Mouse (Mus musculus) intestine, postnatal 0 days (tissue): ENCODE measurements around the gene Gm8356. TPM values are rescaled to one million over a fixed set of nuclear protein-coding genes. Genes with fewer than 3 reads are reported as not detected.
"Not testable (repeated sequence)": the region's sequence is repeated elsewhere in the genome, so short reads cannot be mapped to it uniquely, and the experiment has no call there.

Experiments
- ATAC-seq: fragments of 200-750 bp; cut with Nextera tagmentation; 2 replicates; pipeline ENCODE4 v1.8.0; 2017; ENCODE audit warnings: mild to moderate bottlenecking, moderate TSS enrichment, moderate library complexity
- H3K27ac ChIP-seq: fragments of 300-500 bp; sonication (generic); 2 replicates; pipeline ENCODE4 v1.5.1; 2014; ENCODE audit warnings: mild to moderate bottlenecking, low read depth, low read length, moderate library complexity
- H3K27me3 ChIP-seq: fragments of 300-500 bp; sonication (generic); replicated peaks from 2 replicates; pipeline ENCODE4 v1.6.1; 2014; ENCODE audit warnings: low read length, mixed read lengths; ENCODE audit not compliant: control insufficient read depth, insufficient read depth
- H3K36me3 ChIP-seq: fragments of 300-500 bp; sonication (generic); 2 replicates; pipeline ENCODE4 v1.6.1; 2014; ENCODE audit warnings: mild to moderate bottlenecking, moderate library complexity; ENCODE audit not compliant: control insufficient read depth, insufficient read depth
- H3K4me1 ChIP-seq: fragments of 300-500 bp; sonication (generic); replicated peaks from 2 replicates; pipeline ENCODE4 v1.6.1; 2014; ENCODE audit warnings: antibody characterized with exemption, low read length, mixed read lengths; ENCODE audit not compliant: control insufficient read depth, insufficient read depth
- H3K4me2 ChIP-seq: fragments of 300-500 bp; sonication (generic); replicated peaks from 2 replicates; pipeline ENCODE4 v1.6.1; 2014; ENCODE audit warnings: low read depth, mild to moderate bottlenecking, moderate library complexity
- H3K4me3 ChIP-seq: fragments of 300-500 bp; sonication (generic); 2 replicates; pipeline ENCODE4 v1.5.1; 2014; ENCODE audit warnings: low read depth, low read length
- H3K9ac ChIP-seq: fragments of 300-500 bp; sonication (generic); 2 replicates; pipeline ENCODE4 v1.6.1; 2014; ENCODE audit warnings: mild to moderate bottlenecking, low read depth, low read length
- H3K9me3 ChIP-seq: fragments of 300-500 bp; sonication (generic); 2 replicates; pipeline ENCODE4 v1.6.1; 2016; ENCODE audit warnings: mixed run types; ENCODE audit not compliant: control insufficient read depth
- WGBS: fragments of 180-500 bp; shearing (Covaris S2); extraction: QIAGEN DNeasy Blood & Tissue Kit; methylation state at CpG from one replicate; pipeline ENCODE4 v1.1.7; 2014; 5-methylcytosine and 5-hydroxymethylcytosine counted together
- polyA plus RNA-seq: library from polyadenylated mRNA; unstranded; fragments of >200 nt; fragmentation: Nextera tagmentation; extraction: Ambion mirVana; gene quantifications from 2 replicates; pipeline ENCODE4 v1.2.1, GENCODE M21; 2015

Gm8356 gene
- polyA plus RNA-seq, result not detected in 2 replicates

- H3K4me3 ChIP-seq, H3K4me2 ChIP-seq, H3K9ac ChIP-seq, H3K4me1 ChIP-seq, H3K27me3 ChIP-seq, H3K36me3 ChIP-seq, ATAC-seq, H3K27ac ChIP-seq, H3K9me3 ChIP-seq: not testable (repeated sequence)
- WGBS, result no CpG with 5 or more reads among the region's 2 CpGs
These were observed at the start of gene Gm8356 for GRCm38 (mm10) chr14:6537190-6537589. TSS of gene Gm8356 (minus strand) at chr14:6537290.

- ATAC-seq, H3K4me2 ChIP-seq, H3K27ac ChIP-seq, H3K27me3 ChIP-seq, H3K9ac ChIP-seq, H3K4me3 ChIP-seq, H3K36me3 ChIP-seq, H3K4me1 ChIP-seq, H3K9me3 ChIP-seq: not testable (repeated sequence)
- whole genome bisulfite sequencing, result 7% methylated on average over 1 of the region's 1 CpGs
These were observed 50.8 kb downstream of the Gm8356 start for GRCm38 (mm10) chr14:6486331-6486730.

GRCm38 (mm10) chr14:6485541-6485940 is 51.5 kb downstream of the Gm8356 start:
- not testable (repeated sequence) for H3K27me3 ChIP-seq, H3K27ac ChIP-seq, H3K9me3 ChIP-seq, H3K36me3 ChIP-seq, H3K4me3 ChIP-seq, H3K4me1 ChIP-seq, H3K9ac ChIP-seq, H3K4me2 ChIP-seq, ATAC-seq
- WGBS, result no CpG with 5 or more reads among the region's 1 CpGs

GRCm38 (mm10) chr14:6482126-6482525 is 55.0 kb downstream of the Gm8356 start:
- H3K36me3 ChIP-seq, H3K27ac ChIP-seq, H3K9me3 ChIP-seq, H3K27me3 ChIP-seq, H3K4me1 ChIP-seq, H3K9ac ChIP-seq, H3K4me2 ChIP-seq, ATAC-seq, H3K4me3 ChIP-seq: not testable (repeated sequence)
- 68% methylated on average over 7 of the region's 8 CpGs for WGBS

Other genes starting within 250 kb of the Gm8356 start
- not detected in 2 replicates for gene Gm21103, start 232.4 kb downstream of the Gm8356 start, polyA plus RNA-seq
- gene Gm3618, start 193.6 kb downstream of the Gm8356 start, polyA plus RNA-seq, result not detected in 2 replicates
- gene Gm16440, start 147.0 kb downstream of the Gm8356 start, polyA plus RNA-seq, result not detected in 2 replicates
- gene Gm3591, start 124.8 kb downstream of the Gm8356 start, polyA plus RNA-seq, result 0.46 TPM in 1 of 2 replicates, not detected in the other
- not detected in 2 replicates for gene Gm3594, start 92.7 kb downstream of the Gm8356 start, polyA plus RNA-seq
- 0.29 TPM in 1 of 2 replicates, not detected in the other for gene Gm3629, start 53.3 kb upstream of the Gm8356 start, polyA plus RNA-seq
- not detected in 2 replicates for gene Gm3460, start 85.1 kb upstream of the Gm8356 start, polyA plus RNA-seq
- gene Gm10251, start 146.9 kb upstream of the Gm8356 start, polyA plus RNA-seq, result 0.08 TPM in 1 of 2 replicates, not detected in the other
- gene Gm8050, start 183.0 kb upstream of the Gm8356 start, polyA plus RNA-seq, result not detected in 2 replicates
- gene Gm3636, start 205.0 kb upstream of the Gm8356 start, polyA plus RNA-seq, result 1.2 and 1.3 TPM in 2 replicates
- not detected in 2 replicates for gene Gm8362, start 237.1 kb upstream of the Gm8356 start, polyA plus RNA-seq